Mouse (Mus musculus): ENCODE measurements around the gene Zdhhc8.

DNA sequence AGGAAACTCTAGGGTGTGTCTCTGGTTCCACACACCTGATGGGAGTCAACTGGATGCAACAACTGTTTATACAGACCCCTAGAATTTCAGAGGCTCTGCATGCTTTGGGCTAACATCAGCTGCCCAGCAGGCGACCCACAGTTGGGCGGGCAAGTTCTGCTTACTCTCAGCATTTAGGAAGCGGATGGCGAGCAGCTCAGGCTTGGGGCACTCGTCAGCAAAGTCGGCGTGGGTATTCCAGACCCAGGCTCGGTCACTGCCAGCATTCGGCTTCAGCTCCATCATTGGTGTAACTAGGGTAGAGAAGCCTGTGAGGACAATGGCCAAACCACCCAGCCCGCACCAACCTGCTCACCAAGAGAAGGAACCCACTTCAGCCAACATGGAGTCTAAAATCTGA lies 6.6 kb upstream of the Zdhhc8 start:
- no peak for TF ChIP-seq EP300 (optimal IDR thresholded peaks at IDR 0.05)
- TF ChIP-seq CTCF (IDR thresholded peaks at IDR 0.05; ENCODE audit: low read depth) = no peak

Measured in stomach, postnatal 0 days (tissue).